14 mouse cellular contexts compared by ENCODE assay signal in the genomic region with DNA sequence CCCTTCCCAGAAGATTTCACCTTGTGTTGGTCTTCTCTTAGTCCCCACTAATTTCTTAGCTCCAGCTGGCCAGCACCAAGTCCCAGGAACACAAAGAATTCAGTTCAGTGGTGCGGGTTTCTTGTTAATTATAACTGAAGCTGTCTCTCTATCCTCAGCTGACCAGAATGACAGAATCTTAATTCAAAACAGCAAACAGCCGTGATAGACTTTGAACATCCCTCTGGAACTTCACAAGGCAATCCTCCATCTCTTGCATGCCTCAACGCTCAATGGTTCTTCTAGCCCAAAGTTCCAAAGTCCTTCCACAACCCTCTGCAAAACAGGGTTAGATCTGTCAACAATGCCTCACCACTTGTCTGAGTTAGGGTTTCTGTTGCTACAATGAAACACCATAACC. TPM values are rescaled to one million over a fixed set of nuclear protein-coding genes. Genes with fewer than 3 reads are reported as not detected.
"Had no signal": no experiment of that assay in that cellular context is flagged by ENCODE, and none has a peak within 500 bp of the region (broad histone marks: within the 10 kb centered on the region; RNA-seq: fewer than 3 reads in every experiment).

No protein-coding gene starts in this region.

- H3K4me1 ChIP-seq: lung, embryonic 15.5 days; midbrain, embryonic 13.5 days; midbrain, embryonic 15.5 days; neural tube, embryonic 12.5 days; stomach, embryonic 15.5 days had no signal

- H3K9ac ChIP-seq: lung, embryonic 15.5 days; midbrain, embryonic 13.5 days; midbrain, embryonic 15.5 days; neural tube, embryonic 12.5 days; stomach, embryonic 15.5 days had no signal

- H3K4me2 ChIP-seq: lung, embryonic 15.5 days; midbrain, embryonic 11.5 days; midbrain, embryonic 13.5 days; midbrain, embryonic 15.5 days; neural tube, embryonic 12.5 days; stomach, embryonic 15.5 days had no signal

- H3K36me3 ChIP-seq: stomach, embryonic 15.5 days had no signal

- ATAC-seq: lung, postnatal 0 days; midbrain, embryonic 13.5 days; midbrain, embryonic 15.5 days had no signal

- H3K27ac ChIP-seq: lung, embryonic 15.5 days; macrophage; midbrain, embryonic 13.5 days; midbrain, embryonic 15.5 days; neural tube, embryonic 12.5 days; stomach, embryonic 15.5 days; stomach, postnatal 0 days had no signal

- H3K4me3 ChIP-seq: lung, embryonic 15.5 days; megakaryocyte, embryonic 14.5 days; midbrain, embryonic 13.5 days; midbrain, embryonic 15.5 days; neural tube, embryonic 12.5 days; stomach, embryonic 15.5 days had no signal

- H3K9me3 ChIP-seq: lung, embryonic 15.5 days; megakaryocyte, embryonic 14.5 days; midbrain, embryonic 13.5 days; midbrain, embryonic 15.5 days; neural tube, embryonic 12.5 days; stomach, embryonic 15.5 days had no signal

- H3K27me3 ChIP-seq: lung, embryonic 15.5 days; midbrain, embryonic 13.5 days; midbrain, embryonic 15.5 days; neural tube, embryonic 12.5 days; stomach, embryonic 15.5 days had no signal

RNA-seq across cellular contexts. Expression of gene S100b, which starts 52.2 kb away (rescaled TPM):
- polyA plus RNA-seq: macrophage had no signal

RNA-seq across cellular contexts. Expression of gene Slc5a4a, which starts 54.2 kb away (rescaled TPM):
- polyA plus RNA-seq: lung, adult 2 months; lung, embryonic 15.5 days; lung, postnatal 0 days; macrophage; midbrain, embryonic 11.5 days; neural tube, embryonic 12.5 days; spleen, adult 2 months; stomach, embryonic 15.5 days; stomach, postnatal 0 days; thymus, adult 2 months; urinary bladder, adult 2 months had no signal
